Mouse (Mus musculus): ENCODE results near the gene Pou6f2. TPM values are rescaled to one million over a fixed set of nuclear protein-coding genes. Genes with fewer than 3 reads are reported as not detected.

Pou6f2 gene
- polyA plus RNA-seq, 1 experiment from 2014 or later, result not detected

- Histone ChIP-seq H3K27ac (ENCODE audit: low read depth, low read length) (no peak overlapping the region), H3K27me3 (replicated peaks; ENCODE audit: control insufficient read depth, insufficient read depth, low read length) (no peaks in the 10 kb centered on the region), H3K4me2 (replicated peaks; ENCODE audit: low read depth) (no peak overlapping the region), H3K9ac (ENCODE audit: low read depth, low read length) (no peak overlapping the region), H3K4me1 (replicated peaks; ENCODE audit: control insufficient read depth, insufficient read depth, low read length) (no peaks in the 10 kb centered on the region), H3K4me3 (ENCODE audit: low read depth, low read length) (no peak overlapping the region), H3K9me3 (ENCODE audit: control insufficient read depth) (no peaks in the 10 kb centered on the region), H3K36me3 (ENCODE audit: control insufficient read depth, insufficient read depth) (no peaks in the 10 kb centered on the region)
- ATAC-seq, result no peak
- TF ChIP-seq CTCF (IDR thresholded peaks at IDR 0.05; ENCODE audit: low read depth), result no peak
- 60% methylated on average over 7 of the region's 7 CpGs for WGBS
Measured at GRCm38 (mm10) chr13:18309024-18309423, 88.5 kb downstream of the Pou6f2 start.

GRCm38 (mm10) chr13:18306506-18307145, 90.9 kb downstream of the Pou6f2 start:
- peak; percentile 90 for ATAC-seq
- WGBS, result 52% methylated on average over 7 of the region's 7 CpGs

GRCm38 (mm10) chr13:18299966-18300365, 97.5 kb downstream of the Pou6f2 start:
- no peak overlapping the region for H3K9ac ChIP-seq (ENCODE audit: low read depth, low read length)
- 77% methylated on average over 1 of the region's 1 CpGs for WGBS
- ATAC-seq, result no peak

More at GRCm38 (mm10) chr13:18306506-18307145, 90.9 kb downstream of the Pou6f2 start:
- Histone ChIP-seq H3K36me3 (ENCODE audit: control insufficient read depth, insufficient read depth) (no peaks in the 10 kb centered on the region), H3K9me3 (ENCODE audit: control insufficient read depth) (no peaks in the 10 kb centered on the region), H3K4me2 (replicated peaks; ENCODE audit: low read depth) (no peak overlapping the region), H3K4me1 (replicated peaks; ENCODE audit: control insufficient read depth, insufficient read depth, low read length) (no peaks in the 10 kb centered on the region), H3K4me3 (ENCODE audit: low read depth, low read length) (no peak overlapping the region), H3K27ac (ENCODE audit: low read depth, low read length) (no peak overlapping the region), H3K27me3 (replicated peaks; ENCODE audit: control insufficient read depth, insufficient read depth, low read length) (no peaks in the 10 kb centered on the region), H3K9ac (ENCODE audit: low read depth, low read length) (no peak overlapping the region)
- TF ChIP-seq CTCF (IDR thresholded peaks at IDR 0.05; ENCODE audit: low read depth), result no peak

GRCm38 (mm10) chr13:18293438-18293837, 104.0 kb downstream of the Pou6f2 start:
- no peak for TF ChIP-seq CTCF (IDR thresholded peaks at IDR 0.05; ENCODE audit: low read depth)
- no peak for ATAC-seq
- H3K27me3 ChIP-seq (replicated peaks; ENCODE audit: control insufficient read depth, insufficient read depth, low read length), result no peaks in the 10 kb centered on the region
- no peak overlapping the region for H3K4me2 ChIP-seq (replicated peaks; ENCODE audit: low read depth)
- no peak overlapping the region for H3K27ac ChIP-seq (ENCODE audit: low read depth, low read length)
- H3K9me3 ChIP-seq (ENCODE audit: control insufficient read depth), result no peaks in the 10 kb centered on the region
- no peaks in the 10 kb centered on the region for H3K4me1 ChIP-seq (replicated peaks; ENCODE audit: control insufficient read depth, insufficient read depth, low read length)
- H3K9ac ChIP-seq (ENCODE audit: low read depth, low read length), result no peak overlapping the region
- 87% methylated on average over 1 of the region's 1 CpGs for WGBS
- H3K4me3 ChIP-seq (ENCODE audit: low read depth, low read length), result no peak overlapping the region
- no peaks in the 10 kb centered on the region for H3K36me3 ChIP-seq (ENCODE audit: control insufficient read depth, insufficient read depth)

More at GRCm38 (mm10) chr13:18299966-18300365, 97.5 kb downstream of the Pou6f2 start:
- Histone ChIP-seq H3K4me3 (ENCODE audit: low read depth, low read length) (no peak overlapping the region), H3K27ac (ENCODE audit: low read depth, low read length) (no peak overlapping the region), H3K36me3 (ENCODE audit: control insufficient read depth, insufficient read depth) (no peaks in the 10 kb centered on the region), H3K9me3 (ENCODE audit: control insufficient read depth) (no peaks in the 10 kb centered on the region), H3K4me1 (replicated peaks; ENCODE audit: control insufficient read depth, insufficient read depth, low read length) (no peaks in the 10 kb centered on the region), H3K27me3 (replicated peaks; ENCODE audit: control insufficient read depth, insufficient read depth, low read length) (no peaks in the 10 kb centered on the region), H3K4me2 (replicated peaks; ENCODE audit: low read depth) (no peak overlapping the region)
- TF ChIP-seq CTCF (IDR thresholded peaks at IDR 0.05; ENCODE audit: low read depth), result no peak

- Histone ChIP-seq H3K9me3 (ENCODE audit: control insufficient read depth) (no peaks in the 10 kb centered on the region), H3K4me1 (replicated peaks; ENCODE audit: control insufficient read depth, insufficient read depth, low read length) (no peaks in the 10 kb centered on the region), H3K27me3 (replicated peaks; ENCODE audit: control insufficient read depth, insufficient read depth, low read length) (no peaks in the 10 kb centered on the region), H3K36me3 (ENCODE audit: control insufficient read depth, insufficient read depth) (no peaks in the 10 kb centered on the region), H3K4me3 (ENCODE audit: low read depth, low read length) (no peak overlapping the region), H3K27ac (ENCODE audit: low read depth, low read length) (no peak overlapping the region), H3K4me2 (replicated peaks; ENCODE audit: low read depth) (no peak overlapping the region), H3K9ac (ENCODE audit: low read depth, low read length) (no peak overlapping the region)
- 66% methylated on average over 4 of the region's 4 CpGs for WGBS
- no peak for ATAC-seq
- no peak for TF ChIP-seq CTCF (IDR thresholded peaks at IDR 0.05; ENCODE audit: low read depth)
Measured at GRCm38 (mm10) chr13:18290253-18290914, 107.1 kb downstream of the Pou6f2 start.

- Histone ChIP-seq H3K9ac (ENCODE audit: low read depth, low read length) (no peak overlapping the region), H3K36me3 (ENCODE audit: control insufficient read depth, insufficient read depth) (no peaks in the 10 kb centered on the region), H3K4me2 (replicated peaks; ENCODE audit: low read depth) (no peak overlapping the region), H3K4me1 (replicated peaks; ENCODE audit: control insufficient read depth, insufficient read depth, low read length) (no peaks in the 10 kb centered on the region), H3K27ac (ENCODE audit: low read depth, low read length) (no peak overlapping the region), H3K4me3 (ENCODE audit: low read depth, low read length) (no peak overlapping the region), H3K27me3 (replicated peaks; ENCODE audit: control insufficient read depth, insufficient read depth, low read length) (no peaks in the 10 kb centered on the region), H3K9me3 (ENCODE audit: control insufficient read depth) (no peaks in the 10 kb centered on the region)
- WGBS, result 71% methylated on average over 7 of the region's 7 CpGs
- TF ChIP-seq CTCF (IDR thresholded peaks at IDR 0.05; ENCODE audit: low read depth), result no peak
- no peak for ATAC-seq
Measured at GRCm38 (mm10) chr13:18287536-18287935, 110.0 kb downstream of the Pou6f2 start.

Measured in intestine, postnatal 0 days (tissue).